Mouse (Mus musculus) bone marrow macrophage, adult 2 months (primary cell): Measurements from ENCODE around the gene Prkn.

Experiments used
- CTCF ChIP-seq: IDR thresholded peaks from 2 replicates; pipeline ENCODE4 v1.5.1; 2012; ENCODE audit warnings: low read depth, mild to moderate bottlenecking, low read length, moderate library complexity
- POLR2A ChIP-seq: IDR thresholded peaks from 2 replicates; pipeline ENCODE4 v1.6.1; 2012; ENCODE audit warnings: mild to moderate bottlenecking, low read depth, low read length, borderline replicate concordance

- TF ChIP-seq CTCF (no peak), POLR2A (no peak)
Measured at GRCm38 (mm10) chr17:11779547-11779946, 939.4 kb downstream of the Prkn start.
